Mouse (Mus musculus) T-cell, adult 2 months (primary cell): ENCODE results near the gene Per1.

Experiments used
- DNase-seq: peaks from one replicate; pipeline ENCODE4 v3.0.0; 2022; ENCODE audit warnings: low spot score

Gene Per1

GRCm38 (mm10) chr11:69099177-69099914, 4.3 kb downstream of the Per1 start:
- no peak for DNase-seq

- DNase-seq, result peak; percentile 94
Measured at GRCm38 (mm10) chr11:69099915-69100345, 4.9 kb downstream of the Per1 start.

- peak; percentile 12 for DNase-seq
Measured at GRCm38 (mm10) chr11:69100639-69101360, 5.8 kb downstream of the Per1 start.

- DNase-seq, result no peak
Measured at GRCm38 (mm10) chr11:69101604-69102402, 6.8 kb downstream of the Per1 start.

GRCm38 (mm10) chr11:69102403-69102725, 7.3 kb downstream of the Per1 start:
- no peak for DNase-seq

GRCm38 (mm10) chr11:69103121-69103520, 8.1 kb downstream of the Per1 start:
- DNase-seq, result no peak

GRCm38 (mm10) chr11:69103531-69104435, 8.8 kb downstream of the Per1 start:
- no peak for DNase-seq

- DNase-seq, result no peak
Measured at GRCm38 (mm10) chr11:69104487-69104886, 9.5 kb downstream of the Per1 start.

GRCm38 (mm10) chr11:69105227-69105626, 10.2 kb downstream of the Per1 start:
- no peak for DNase-seq

- DNase-seq, result peak; percentile 3
Measured at GRCm38 (mm10) chr11:69105796-69106195, 10.8 kb downstream of the Per1 start.

GRCm38 (mm10) chr11:69106299-69106698, 11.3 kb downstream of the Per1 start:
- DNase-seq, result no peak

- peak; percentile 17 for DNase-seq
Measured at GRCm38 (mm10) chr11:69106842-69107241, 11.8 kb downstream of the Per1 start.

- peak; percentile 13 for DNase-seq
Measured at GRCm38 (mm10) chr11:69107676-69108075, 12.7 kb downstream of the Per1 start.

- DNase-seq, result no peak
Measured at GRCm38 (mm10) chr11:69108223-69108622, 13.2 kb downstream of the Per1 start.

- DNase-seq, result peak; percentile 14
Measured at GRCm38 (mm10) chr11:69109032-69109900, 14.2 kb downstream of the Per1 start.

- DNase-seq, result peak; percentile 85
Measured at GRCm38 (mm10) chr11:69110319-69111046, 15.5 kb downstream of the Per1 start.

GRCm38 (mm10) chr11:69111051-69111810, 16.2 kb downstream of the Per1 start:
- no peak for DNase-seq

- no peak for DNase-seq
Measured at GRCm38 (mm10) chr11:69111865-69112264, 16.8 kb downstream of the Per1 start.

GRCm38 (mm10) chr11:69114018-69114417, 19.0 kb downstream of the Per1 start:
- DNase-seq, result no peak
